Mouse (Mus musculus) kidney, embryonic 14.5 days (tissue): ENCODE data around the gene Col20a1. TPM values are rescaled to one million over a fixed set of nuclear protein-coding genes. Genes with fewer than 3 reads are reported as not detected.

ENCODE experiments used
- ATAC-seq: fragments of 200-750 bp; cut with Nextera tagmentation; 2 replicates; pipeline ENCODE4 v1.8.0; 2017; ENCODE audit warnings: moderate number of reproducible peaks, mild to moderate bottlenecking, moderate TSS enrichment, moderate library complexity; ENCODE audit not compliant: low FRiP score, low TSS enrichment
- H3K27ac ChIP-seq: fragments of 300-500 bp; sonication (generic); 2 replicates; pipeline ENCODE4 v1.5.1; 2014; ENCODE audit warnings: low read depth, mild to moderate bottlenecking, low read length, moderate library complexity, mixed read lengths
- H3K27me3 ChIP-seq: fragments of 300-500 bp; sonication (generic); 2 replicates; pipeline ENCODE4 v1.6.1; 2014; ENCODE audit warnings: mild to moderate bottlenecking, low read length; ENCODE audit not compliant: control insufficient read depth, insufficient read depth
- H3K36me3 ChIP-seq: fragments of 300-500 bp; sonication (generic); 2 replicates; pipeline ENCODE4 v1.6.1; 2014; ENCODE audit warnings: low read length, mixed read lengths; ENCODE audit not compliant: control insufficient read depth, insufficient read depth
- H3K4me1 ChIP-seq: fragments of 300-500 bp; sonication (generic); 2 replicates; pipeline ENCODE4 v1.6.1; 2014; ENCODE audit warnings: low read length, mixed read lengths; ENCODE audit not compliant: control insufficient read depth, insufficient read depth
- H3K4me2 ChIP-seq: fragments of 300-500 bp; sonication (generic); replicated peaks from 2 replicates; pipeline ENCODE4 v1.6.1; 2014; ENCODE audit warnings: low read depth, mild to moderate bottlenecking, low read length
- H3K4me3 ChIP-seq: fragments of 300-500 bp; sonication (generic); 2 replicates; pipeline ENCODE4 v1.5.1; 2014; ENCODE audit warnings: mild to moderate bottlenecking, low read length
- H3K9ac ChIP-seq: fragments of 300-500 bp; sonication (generic); 2 replicates; pipeline ENCODE4 v1.6.1; 2014; ENCODE audit warnings: low read depth, mild to moderate bottlenecking, low read length, moderate library complexity
- H3K9me3 ChIP-seq: fragments of 300-500 bp; sonication (generic); 2 replicates; pipeline ENCODE4 v1.6.1; 2016; ENCODE audit warnings: low read length; ENCODE audit not compliant: control insufficient read depth
- WGBS: fragments of 180-500 bp; shearing (Covaris S2); extraction: QIAGEN DNeasy Blood & Tissue Kit; methylation state at CpG from one replicate; pipeline ENCODE4 v1.1.7; 2014; 5-methylcytosine and 5-hydroxymethylcytosine counted together
- polyA plus RNA-seq: library from polyadenylated mRNA; unstranded; fragments of >200 nt; fragmentation: Nextera tagmentation; extraction: Ambion mirVana; gene quantifications from 2 replicates; pipeline ENCODE4 v1.2.1, GENCODE M21; 2014

Gene Col20a1
- polyA plus RNA-seq, 1 experiment from 2014 or later: 0.50 TPM

GRCm38 (mm10) chr2:181043437-181043836 is 57.1 kb downstream of the Col20a1 start, which contains the start of gene Chrna4:
Chrna4 (minus strand) TSS chr2:181043546.
- no peak within 1 kb of the TSS for H3K4me2 ChIP-seq
- no peak within 1 kb of the TSS for H3K27ac ChIP-seq
- 63% methylated on average over 3 of the region's 3 CpGs for WGBS
- no peak within 1 kb of the TSS; the same call in 1 of the 2 replicates for H3K9ac ChIP-seq
- ATAC-seq: no peak
- H3K4me1 ChIP-seq: peaks cover 4% of the 10 kb centered on the region
- peaks cover 22% of the 10 kb centered on the region for H3K27me3 ChIP-seq
- no peaks in the 10 kb centered on the region for H3K36me3 ChIP-seq
- no peaks in the 10 kb centered on the region for H3K9me3 ChIP-seq
- no peak within 1 kb of the TSS for H3K4me3 ChIP-seq

GRCm38 (mm10) chr2:181044001-181044400 is 57.7 kb downstream of the Col20a1 start:
- Histone ChIP-seq H3K4me1 (peaks cover 3% of the 10 kb centered on the region; the same call in 1 of the 2 replicates), H3K27me3 (peaks cover 20% of the 10 kb centered on the region), H3K27ac (no peak overlapping the region), H3K36me3 (no peaks in the 10 kb centered on the region), H3K4me2 (no peak overlapping the region), H3K9ac (no peak overlapping the region; the same call in 1 of the 2 replicates), H3K9me3 (no peaks in the 10 kb centered on the region), H3K4me3 (no peak overlapping the region)
- ATAC-seq: no peak
- 19% methylated on average over 3 of the region's 3 CpGs for WGBS

GRCm38 (mm10) chr2:181048252-181048945 is 62.1 kb downstream of the Col20a1 start:
- no peaks in the 10 kb centered on the region for H3K9me3 ChIP-seq
- H3K36me3 ChIP-seq: no peaks in the 10 kb centered on the region
- H3K9ac ChIP-seq: no peak overlapping the region
- H3K27ac ChIP-seq: no peak overlapping the region
- no peaks in the 10 kb centered on the region; the same call in 1 of the 2 replicates for H3K27me3 ChIP-seq
- no peak overlapping the region for H3K4me3 ChIP-seq
- WGBS: 54% methylated on average over 7 of the region's 7 CpGs
- no peak for ATAC-seq
- H3K4me2 ChIP-seq: no peak overlapping the region
- H3K4me1 ChIP-seq: no peaks in the 10 kb centered on the region

GRCm38 (mm10) chr2:181048986-181049385 is 62.7 kb downstream of the Col20a1 start:
- H3K4me1 ChIP-seq: no peaks in the 10 kb centered on the region
- no peak overlapping the region for H3K4me2 ChIP-seq
- H3K4me3 ChIP-seq: no peak overlapping the region
- H3K27ac ChIP-seq: no peak overlapping the region
- no peaks in the 10 kb centered on the region; the same call in 1 of the 2 replicates for H3K27me3 ChIP-seq
- no peak overlapping the region for H3K9ac ChIP-seq
- no peaks in the 10 kb centered on the region for H3K9me3 ChIP-seq
- 73% methylated on average over 9 of the region's 9 CpGs for WGBS
- ATAC-seq: no peak
- H3K36me3 ChIP-seq: no peaks in the 10 kb centered on the region

GRCm38 (mm10) chr2:181052171-181052570 is 65.8 kb downstream of the Col20a1 start:
- no peak overlapping the region for H3K27ac ChIP-seq
- H3K27me3 ChIP-seq: no peaks in the 10 kb centered on the region; the same call in 1 of the 2 replicates
- WGBS: 100% methylated on average over 1 of the region's 1 CpGs
- no peaks in the 10 kb centered on the region for H3K9me3 ChIP-seq
- H3K4me1 ChIP-seq: no peaks in the 10 kb centered on the region
- H3K4me2 ChIP-seq: no peak overlapping the region
- no peak overlapping the region for H3K4me3 ChIP-seq
- no peak overlapping the region for H3K9ac ChIP-seq
- ATAC-seq: no peak
- H3K36me3 ChIP-seq: no peaks in the 10 kb centered on the region

- no peak for ATAC-seq
- H3K4me2 ChIP-seq: no peak overlapping the region
- no peak overlapping the region for H3K4me3 ChIP-seq
- no peak overlapping the region for H3K27ac ChIP-seq
- H3K36me3 ChIP-seq: no peaks in the 10 kb centered on the region
- 37% methylated on average over 8 of the region's 8 CpGs for WGBS
- H3K4me1 ChIP-seq: no peaks in the 10 kb centered on the region
- H3K9ac ChIP-seq: no peak overlapping the region
- H3K9me3 ChIP-seq: no peaks in the 10 kb centered on the region
- no peaks in the 10 kb centered on the region; the same call in 1 of the 2 replicates for H3K27me3 ChIP-seq
Observed at GRCm38 (mm10) chr2:181057341-181057740, 71.0 kb downstream of the Col20a1 start.

- no peaks in the 10 kb centered on the region for H3K4me1 ChIP-seq
- H3K4me3 ChIP-seq: no peak overlapping the region
- WGBS: 11% methylated on average over 3 of the region's 3 CpGs
- H3K27me3 ChIP-seq: no peaks in the 10 kb centered on the region; the same call in 1 of the 2 replicates
- H3K4me2 ChIP-seq: no peak overlapping the region
- no peak for ATAC-seq
- no peaks in the 10 kb centered on the region for H3K9me3 ChIP-seq
- H3K9ac ChIP-seq: no peak overlapping the region
- no peak overlapping the region for H3K27ac ChIP-seq
- no peaks in the 10 kb centered on the region for H3K36me3 ChIP-seq
Observed at GRCm38 (mm10) chr2:181058193-181058592, 71.9 kb downstream of the Col20a1 start.

GRCm38 (mm10) chr2:181060127-181060526 is 73.8 kb downstream of the Col20a1 start:
- Histone ChIP-seq H3K9ac (no peak overlapping the region), H3K27ac (no peak overlapping the region)
- peak; percentile 75; the same call in 1 of the 2 replicates for ATAC-seq

GRCm38 (mm10) chr2:181065827-181066226 is 79.5 kb downstream of the Col20a1 start:
- WGBS: 52% methylated on average over 4 of the region's 4 CpGs
- no peak for ATAC-seq
- no peak overlapping the region for H3K4me3 ChIP-seq
- H3K27ac ChIP-seq: no peak overlapping the region
- H3K4me1 ChIP-seq: no peaks in the 10 kb centered on the region
- no peaks in the 10 kb centered on the region for H3K9me3 ChIP-seq
- no peak overlapping the region for H3K9ac ChIP-seq
- no peaks in the 10 kb centered on the region for H3K36me3 ChIP-seq
- no peaks in the 10 kb centered on the region; the same call in 1 of the 2 replicates for H3K27me3 ChIP-seq
- H3K4me2 ChIP-seq: no peak overlapping the region

More at GRCm38 (mm10) chr2:181060127-181060526, 73.8 kb downstream of the Col20a1 start:
- Histone ChIP-seq H3K4me2 (no peak overlapping the region), H3K4me3 (no peak overlapping the region), H3K4me1 (no peaks in the 10 kb centered on the region), H3K9me3 (no peaks in the 10 kb centered on the region), H3K36me3 (no peaks in the 10 kb centered on the region), H3K27me3 (no peaks in the 10 kb centered on the region; the same call in 1 of the 2 replicates)
- 18% methylated on average over 5 of the region's 5 CpGs for WGBS
